Mouse (Mus musculus): ENCODE measurements around the gene Dtd2.
A peak's percentile ranks its signal among the peaks of the same experiment; 100 is the strongest.

Gene Dtd2

GRCm38 (mm10) chr12:52005877-52006632 lies at the start of gene Dtd2:
TSS of gene Dtd2 (minus strand) at chr12:52006501.
- DNase-seq = peak; percentile 95

GRCm38 (mm10) chr12:52049324-52049723 lies 43.0 kb upstream of the Dtd2 start:
- DNase-seq = no peak

GRCm38 (mm10) chr12:52046371-52046770 lies 40.1 kb upstream of the Dtd2 start:
- no peak for DNase-seq

GRCm38 (mm10) chr12:52042818-52043336 lies 36.6 kb upstream of the Dtd2 start:
- DNase-seq = no peak

GRCm38 (mm10) chr12:52038352-52038751 lies 32.1 kb upstream of the Dtd2 start:
- DNase-seq = no peak

GRCm38 (mm10) chr12:52034956-52035355 lies 28.7 kb upstream of the Dtd2 start:
- DNase-seq = no peak

GRCm38 (mm10) chr12:52032276-52032675 lies 26.0 kb upstream of the Dtd2 start:
- DNase-seq = no peak

GRCm38 (mm10) chr12:52027963-52028362 lies 21.7 kb upstream of the Dtd2 start, which contains the start of gene Gpr33:
TSS of gene Gpr33 (minus strand) at chr12:52028063.
- no peak for DNase-seq

GRCm38 (mm10) chr12:52014494-52015029 lies 8.3 kb upstream of the Dtd2 start:
- DNase-seq = no peak

- DNase-seq = no peak
Measured at GRCm38 (mm10) chr12:52014044-52014443, 7.7 kb upstream of the Dtd2 start.

GRCm38 (mm10) chr12:52013274-52013673 lies 7.0 kb upstream of the Dtd2 start:
- no peak for DNase-seq

GRCm38 (mm10) chr12:52012159-52012558 lies 5.9 kb upstream of the Dtd2 start:
- DNase-seq = no peak

- no peak for DNase-seq
Measured at GRCm38 (mm10) chr12:52010630-52010961, 4.3 kb upstream of the Dtd2 start.

- DNase-seq = no peak
Measured at GRCm38 (mm10) chr12:52009928-52010629, 3.8 kb upstream of the Dtd2 start.

GRCm38 (mm10) chr12:52006633-52006994 lies 313 bp upstream of the Dtd2 start:
- no peak for DNase-seq

GRCm38 (mm10) chr12:52002746-52003145 lies 3.6 kb downstream of the Dtd2 start:
- no peak for DNase-seq

GRCm38 (mm10) chr12:52001544-52001943 lies 4.8 kb downstream of the Dtd2 start:
- DNase-seq = peak in 1 of 2 experiments; percentile 23

GRCm38 (mm10) chr12:51998366-51998932 lies 7.9 kb downstream of the Dtd2 start:
- DNase-seq = no peak

GRCm38 (mm10) chr12:51995738-51996536 lies 10.4 kb downstream of the Dtd2 start:
- DNase-seq = no peak

- no peak for DNase-seq
Measured at GRCm38 (mm10) chr12:51990629-51991028, 15.7 kb downstream of the Dtd2 start.

GRCm38 (mm10) chr12:51988536-51988935 lies 17.8 kb downstream of the Dtd2 start:
- DNase-seq = no peak

GRCm38 (mm10) chr12:51985826-51986225 lies 20.5 kb downstream of the Dtd2 start:
- no peak for DNase-seq
